Mouse (Mus musculus): ENCODE results near the gene Pla2g4b. TPM values are rescaled to one million over a fixed set of nuclear protein-coding genes. Genes with fewer than 3 reads are reported as not detected.

The Pla2g4b gene
- total RNA-seq, 2 experiments from 2014 or later = 4.7 to 8.0 TPM

DNA sequence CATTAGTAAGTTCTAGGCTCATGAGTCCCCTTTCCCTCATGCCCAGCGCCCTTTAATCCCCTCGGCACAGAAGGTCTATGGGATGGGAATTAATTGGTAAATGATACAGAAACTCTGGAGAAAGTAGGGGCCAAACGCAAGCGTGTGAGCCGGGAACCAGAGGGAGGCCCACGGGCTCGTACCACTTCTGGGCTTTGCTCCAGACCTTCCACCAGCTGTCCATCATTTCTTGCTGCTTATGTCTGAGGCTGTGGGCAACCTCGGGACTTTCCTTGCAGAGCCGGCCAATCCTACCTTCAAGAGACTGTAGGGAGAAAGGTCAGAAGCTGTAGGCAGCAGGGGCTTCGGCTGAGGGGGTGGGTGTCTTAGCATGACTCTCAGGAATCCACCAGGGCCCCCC, 22.7 kb downstream of the Pla2g4b start:
- ATAC-seq (replicated peaks; ENCODE audit: low FRiP score, low TSS enrichment, poor library complexity, severe bottlenecking) = no peak

DNA sequence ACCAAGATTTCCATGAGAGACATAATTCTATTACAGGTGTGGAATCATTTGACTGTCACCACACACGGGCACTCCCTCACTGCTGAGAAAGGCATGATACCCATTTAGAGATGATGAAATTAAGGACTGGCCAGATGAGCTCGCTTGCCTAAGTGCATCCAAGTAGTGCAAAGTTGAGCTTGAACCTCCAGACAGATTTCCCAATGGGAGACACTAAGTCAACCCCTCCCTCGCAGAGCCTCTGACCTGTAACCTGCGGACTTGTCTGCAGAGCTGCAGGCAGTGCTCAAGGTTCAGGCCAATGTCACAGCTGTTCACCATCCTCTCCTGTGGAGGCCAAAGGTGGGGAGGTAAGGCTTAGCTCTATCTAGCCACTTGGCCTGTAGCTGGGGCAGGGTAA, 25.6 kb downstream of the Pla2g4b start:
- ATAC-seq (replicated peaks; ENCODE audit: low FRiP score, low TSS enrichment, poor library complexity, severe bottlenecking) = no peak

- ATAC-seq (replicated peaks; ENCODE audit: low FRiP score, low TSS enrichment, poor library complexity, severe bottlenecking) = no peak
Measured at GRCm38 (mm10) chr2:120059466-120059865, 26.2 kb downstream of the Pla2g4b start.

DNA sequence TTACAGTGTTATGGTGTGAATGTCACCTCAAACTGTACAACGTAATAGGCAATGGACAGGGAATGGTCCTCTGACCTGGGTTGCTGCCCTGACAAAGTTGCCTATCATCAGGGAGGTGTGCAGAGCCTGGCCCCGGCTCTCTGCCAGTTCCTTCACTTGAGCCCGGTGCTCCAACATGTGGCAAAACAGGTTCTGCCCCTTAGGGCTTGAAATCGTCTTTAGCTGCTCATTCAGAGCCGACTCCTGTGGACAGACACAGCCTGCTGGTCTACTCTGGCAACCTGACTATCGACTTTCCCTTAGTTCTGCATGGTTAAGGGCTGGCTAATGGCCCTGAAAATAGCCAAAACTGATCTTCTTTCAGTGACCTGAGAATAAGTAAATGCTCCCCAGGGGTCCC, 27.0 kb downstream of the Pla2g4b start:
- ATAC-seq (replicated peaks; ENCODE audit: low FRiP score, low TSS enrichment, poor library complexity, severe bottlenecking) = no peak

GRCm38 (mm10) chr2:120060651-120061050, 27.4 kb downstream of the Pla2g4b start:
- ATAC-seq (replicated peaks; ENCODE audit: low FRiP score, low TSS enrichment, poor library complexity, severe bottlenecking) = no peak

GRCm38 (mm10) chr2:120062248-120062647, 29.0 kb downstream of the Pla2g4b start:
- ATAC-seq (replicated peaks; ENCODE audit: low FRiP score, low TSS enrichment, poor library complexity, severe bottlenecking) = no peak

GRCm38 (mm10) chr2:120064639-120065038, 31.4 kb downstream of the Pla2g4b start:
- ATAC-seq (replicated peaks; ENCODE audit: low FRiP score, low TSS enrichment, poor library complexity, severe bottlenecking) = no peak

DNA sequence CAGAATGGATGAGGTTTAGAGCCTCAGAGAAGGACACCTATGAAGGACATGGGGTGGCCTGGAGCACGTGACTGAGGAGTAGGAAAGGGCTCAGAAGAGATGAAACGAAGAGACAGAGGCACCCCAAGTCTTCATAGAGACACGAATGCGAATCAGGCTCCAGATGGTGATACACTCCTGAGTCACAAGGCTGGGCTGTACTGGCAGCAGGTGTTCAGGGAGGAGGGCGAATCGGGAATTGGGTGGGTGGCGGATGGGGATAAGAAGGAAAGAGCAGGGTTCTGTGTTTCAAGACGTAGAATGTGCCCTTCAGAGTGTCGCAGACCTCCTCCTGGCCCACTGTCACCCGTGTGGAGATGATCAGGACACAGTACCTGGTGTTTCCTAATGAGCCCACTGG, 32.0 kb downstream of the Pla2g4b start:
- no peak for ATAC-seq (replicated peaks; ENCODE audit: low FRiP score, low TSS enrichment, poor library complexity, severe bottlenecking)

DNA sequence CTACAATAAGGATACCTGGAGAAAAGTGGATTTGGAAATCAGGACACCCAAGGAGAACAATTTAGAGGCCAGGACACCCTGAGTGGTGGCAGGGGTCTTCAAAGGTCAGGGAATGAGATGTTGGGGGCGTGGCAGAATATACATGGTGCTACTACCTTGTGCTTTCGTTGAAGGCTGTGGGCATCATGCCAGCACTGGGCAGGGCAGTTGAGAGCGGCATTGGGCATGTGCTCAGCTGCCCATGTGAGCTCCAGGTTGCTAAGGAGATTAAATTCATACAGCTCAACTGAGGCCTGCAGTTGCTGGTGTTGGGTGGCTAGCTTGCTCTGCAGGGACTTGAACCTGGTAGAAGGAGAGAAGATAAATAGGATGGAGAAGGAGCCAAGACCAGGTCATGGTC, 33.0 kb downstream of the Pla2g4b start:
- ATAC-seq (replicated peaks; ENCODE audit: low FRiP score, low TSS enrichment, poor library complexity, severe bottlenecking) = no peak

- ATAC-seq (replicated peaks; ENCODE audit: low FRiP score, low TSS enrichment, poor library complexity, severe bottlenecking) = peak; percentile 66
Measured at GRCm38 (mm10) chr2:120068555-120069465, 35.6 kb downstream of the Pla2g4b start.

- ATAC-seq (replicated peaks; ENCODE audit: low FRiP score, low TSS enrichment, poor library complexity, severe bottlenecking) = no peak
Measured at GRCm38 (mm10) chr2:120069466-120069990, 36.3 kb downstream of the Pla2g4b start.

DNA sequence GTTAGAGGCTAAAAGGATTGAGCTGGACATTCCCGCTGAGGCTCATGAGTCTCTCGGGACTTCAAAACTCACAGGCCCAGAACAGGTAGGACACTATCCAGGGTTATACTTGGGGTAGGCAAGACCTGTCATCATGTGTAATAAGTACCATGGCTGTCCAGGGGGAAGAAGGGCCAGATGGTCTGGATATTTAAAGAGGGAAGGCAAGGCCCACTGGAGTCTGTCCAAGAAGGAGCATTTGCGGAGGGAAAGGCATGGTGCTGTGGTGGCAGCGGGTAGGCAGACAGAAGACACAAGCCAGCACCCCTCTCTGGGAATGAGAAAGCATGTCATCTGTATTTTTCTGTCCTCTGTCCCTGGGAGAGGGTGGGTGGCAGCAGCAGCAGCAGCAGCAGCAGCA, 40.9 kb downstream of the Pla2g4b start:
- ATAC-seq (replicated peaks; ENCODE audit: low FRiP score, low TSS enrichment, poor library complexity, severe bottlenecking) = no peak

DNA sequence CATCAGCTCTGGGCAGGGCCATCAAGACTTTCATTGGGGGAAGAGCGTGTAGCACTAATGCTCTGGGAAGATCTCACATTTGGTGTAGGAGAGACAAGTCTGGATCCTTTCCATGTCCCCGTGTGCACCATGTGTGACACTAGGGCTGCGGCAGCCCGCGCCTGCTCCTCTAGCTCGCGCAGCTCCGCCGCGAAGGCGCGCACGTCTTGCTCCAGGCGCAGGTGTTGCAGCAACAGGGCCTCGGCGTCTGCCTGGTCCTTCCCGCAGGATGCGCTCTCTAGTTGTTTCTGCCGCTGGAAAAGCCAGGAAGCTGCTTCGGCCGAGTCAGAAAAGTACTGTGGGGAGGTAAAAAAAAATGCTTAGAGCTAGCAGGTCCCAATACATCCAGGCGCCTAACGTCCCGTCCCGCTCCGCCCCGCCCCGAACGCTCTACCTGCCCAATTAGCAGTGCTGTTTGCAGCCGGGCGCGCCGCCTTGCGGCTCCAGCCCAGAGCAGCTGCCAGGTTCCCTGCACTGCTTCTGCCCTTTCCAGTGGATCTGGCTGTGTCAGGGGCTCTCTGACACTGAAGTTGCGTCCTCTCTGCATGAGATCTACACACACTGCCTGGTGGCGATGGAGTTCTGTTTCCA, 43.0 kb downstream of the Pla2g4b start:
- ATAC-seq (replicated peaks; ENCODE audit: low FRiP score, low TSS enrichment, poor library complexity, severe bottlenecking) = peak; percentile 84

GRCm38 (mm10) chr2:120082416-120082815, 49.2 kb downstream of the Pla2g4b start:
- no peak for ATAC-seq (replicated peaks; ENCODE audit: low FRiP score, low TSS enrichment, poor library complexity, severe bottlenecking)

DNA sequence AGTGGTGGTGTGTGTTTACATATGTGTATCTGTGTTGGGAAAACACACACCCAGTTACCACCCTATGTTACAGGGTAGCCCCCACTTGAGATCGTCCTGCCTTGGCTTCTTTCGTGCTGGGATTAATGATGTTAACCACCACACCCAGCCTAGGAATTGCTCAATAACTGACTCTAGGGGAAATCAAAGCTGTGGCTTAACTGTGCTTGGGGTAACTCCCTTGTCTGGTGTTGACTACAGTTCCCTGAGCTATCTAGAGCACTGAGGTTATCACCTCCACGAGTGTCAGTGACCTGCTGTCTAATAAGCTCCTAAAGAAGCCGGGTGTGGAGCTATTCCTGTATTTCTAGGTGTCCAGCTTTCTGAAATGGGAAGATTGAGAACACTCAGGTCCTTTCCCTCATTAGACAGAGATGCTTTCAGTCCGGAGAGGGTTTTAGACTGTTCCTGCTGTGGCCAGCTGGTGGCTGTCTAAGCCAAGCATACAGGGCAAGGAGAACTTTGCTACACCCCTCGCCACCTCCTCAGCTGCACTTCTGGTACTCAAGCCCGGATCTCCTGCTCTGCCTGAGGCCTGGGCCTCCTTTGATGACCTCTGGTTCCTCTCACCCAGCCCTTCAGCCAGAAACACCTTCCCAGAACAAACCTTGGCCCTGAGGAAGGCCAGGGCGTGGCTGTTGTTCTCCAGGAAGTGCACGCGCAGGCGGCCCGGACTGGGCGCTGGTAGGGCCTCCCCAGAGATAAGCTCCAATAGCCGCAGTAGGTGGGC, 51.6 kb downstream of the Pla2g4b start:
- ATAC-seq (replicated peaks; ENCODE audit: low FRiP score, low TSS enrichment, poor library complexity, severe bottlenecking) = no peak; the same call in 1 of the 2 replicates

- ATAC-seq (replicated peaks; ENCODE audit: low FRiP score, low TSS enrichment, poor library complexity, severe bottlenecking) = no peak
Measured at GRCm38 (mm10) chr2:120086038-120086437, 52.8 kb downstream of the Pla2g4b start.

DNA sequence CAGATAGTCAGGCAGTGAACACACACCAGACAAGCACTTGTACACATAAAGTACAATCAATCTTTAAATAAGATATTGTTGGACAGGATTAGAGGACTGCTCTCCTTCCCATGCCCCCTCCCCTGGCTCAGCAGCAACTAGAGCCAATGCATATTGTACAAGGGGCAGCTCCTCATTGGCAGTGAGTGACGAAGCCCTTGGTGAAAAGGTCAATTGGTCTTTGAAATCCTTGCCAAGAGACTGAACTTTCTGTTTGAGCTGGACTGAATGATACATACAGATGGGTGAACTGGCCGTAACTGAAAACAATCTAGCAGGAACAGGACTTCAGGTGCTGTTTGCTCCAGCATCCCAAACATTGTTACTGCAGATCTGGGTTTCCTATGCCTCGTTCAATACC, 54.2 kb downstream of the Pla2g4b start:
- no peak for ATAC-seq (replicated peaks; ENCODE audit: low FRiP score, low TSS enrichment, poor library complexity, severe bottlenecking)

- no peak for ATAC-seq (replicated peaks; ENCODE audit: low FRiP score, low TSS enrichment, poor library complexity, severe bottlenecking)
Measured at GRCm38 (mm10) chr2:120087897-120088296, 54.7 kb downstream of the Pla2g4b start.

DNA sequence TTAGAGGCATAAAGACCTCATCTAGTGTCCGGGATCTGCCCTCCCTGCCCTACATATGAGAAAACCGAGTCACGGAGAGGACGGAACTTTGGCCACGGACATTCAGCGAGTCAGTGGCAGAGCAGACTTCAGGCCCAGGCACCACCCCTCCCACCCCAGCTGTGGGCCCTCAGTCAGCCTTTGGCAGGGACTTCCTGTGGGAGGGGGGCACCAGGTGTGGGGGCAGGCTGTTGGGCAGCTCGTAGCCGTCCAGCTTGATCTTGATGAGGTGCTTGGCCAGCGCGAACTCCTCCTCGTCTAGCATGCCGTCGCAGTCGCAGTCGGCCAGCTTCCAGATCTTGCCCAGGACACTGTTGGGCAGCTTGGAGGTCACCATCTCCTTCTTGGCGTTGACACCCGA, 57.8 kb downstream of the Pla2g4b start:
- ATAC-seq (replicated peaks; ENCODE audit: low FRiP score, low TSS enrichment, poor library complexity, severe bottlenecking) = no peak
